Mouse (Mus musculus): ENCODE data around the gene Rpp40.

Rpp40 gene

DNA sequence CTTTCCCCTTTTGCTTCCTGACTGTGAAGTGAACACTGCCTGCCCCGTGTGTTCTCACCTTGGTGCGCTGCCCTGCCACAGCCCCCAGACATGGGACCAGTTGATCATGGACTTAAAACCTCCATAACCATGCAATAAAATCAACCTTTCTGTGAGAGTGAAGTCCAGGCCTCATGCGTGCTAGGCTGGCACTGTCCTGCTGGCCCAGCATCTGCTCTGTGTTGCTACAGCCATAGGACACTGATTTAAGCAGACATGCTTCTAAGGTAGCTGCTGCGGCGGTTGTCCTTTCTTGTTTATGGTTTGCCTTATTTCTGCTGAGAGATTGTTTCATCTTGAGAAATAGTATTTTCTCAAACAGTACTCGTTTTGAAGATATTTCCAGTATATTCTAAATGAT lies 54.6 kb downstream of the Rpp40 start:
- in situ Hi-C loops (cut with MseI, MboI) = no loop called here

DNA sequence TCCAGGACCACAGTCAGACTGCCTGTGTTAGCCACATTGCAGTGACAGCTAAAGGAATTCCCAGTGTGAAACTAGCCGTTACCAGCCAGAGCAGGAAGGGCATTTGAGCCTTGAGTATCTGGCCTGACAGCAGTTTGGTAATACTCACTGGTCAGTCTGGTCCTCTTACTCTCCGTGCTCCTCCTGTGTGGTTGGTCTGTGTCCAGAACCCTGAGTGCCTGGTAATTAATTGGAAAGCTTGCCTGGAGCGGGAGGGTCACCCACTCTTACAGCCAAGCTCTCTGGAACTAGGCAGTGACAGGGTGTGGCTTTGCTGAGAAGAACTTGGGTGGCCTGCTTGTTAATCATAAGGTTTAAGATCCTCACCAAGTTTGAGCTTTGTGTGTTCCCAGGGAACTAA lies 57.5 kb downstream of the Rpp40 start:
- in situ Hi-C loops (cut with MseI, MboI) = no loop called here

- in situ Hi-C loops (cut with MseI, MboI) = no loop called here
These were observed 60.9 kb downstream of the Rpp40 start for GRCm38 (mm10) chr13:35845306-35845705.

Data from mouse trophoblast stem cell (cell line).